Comparison of ENCODE assay signal across 1 mouse cellular context in genomic region chr11:103080323-103081091, GRCm38 (mm10).
TF ChIP-seq lines count a peak whose summit lies in the region.

No protein-coding gene starts in this region.

TF ChIP-seq in MEL, 35 proteins besides CTCF, POLR2A, EP300 and RAD21:
- no peak for TF ChIP-seq ZKSCAN1 (IDR thresholded peaks at IDR 0.05; ENCODE audit: low read depth, low read length)
- TF ChIP-seq SMC3 (IDR thresholded peaks at IDR 0.05; ENCODE audit: low read depth, low read length): peak; percentile 16; the same call in 1 of the 2 replicates
- no peak for TF ChIP-seq MAZ (IDR thresholded peaks at IDR 0.05; ENCODE audit: low read depth, low read length)
- TF ChIP-seq MYC (IDR thresholded peaks at IDR 0.05; ENCODE audit: low read depth, low read length): no peak
